ENCODE assay signal across 9 mouse cellular contexts in genomic region chr9:120302980-120303452, GRCm38 (mm10). TPM values are rescaled to one million over a fixed set of nuclear protein-coding genes. Genes with fewer than 3 reads are reported as not detected.
DNase-seq lines count a peak whose midpoint lies in the region; ATAC-seq and TF ChIP-seq lines count a peak whose summit lies in the region.
"Had no signal": no experiment of that assay in that cellular context is flagged by ENCODE, and none has a peak within 500 bp of the region (broad histone marks: within the 10 kb centered on the region; RNA-seq: fewer than 3 reads in every experiment).

No protein-coding gene starts in this region.

- H3K4me3 ChIP-seq in kidney, embryonic 14.5 days (ENCODE audit: low read length): peak overlapping the region; percentile 50
- H3K4me3 ChIP-seq in cortical plate, adult 2 months (ENCODE audit: insufficient read depth, low read length): peak overlapping the region; percentile 82
- H3K4me3 ChIP-seq in hindbrain, embryonic 14.5 days (replicated peaks; ENCODE audit: low read length): peak overlapping the region; percentile 65
- peak overlapping the region; percentile 75 for H3K4me3 ChIP-seq in midbrain, embryonic 16.5 days (ENCODE audit: low read depth, low read length)

- no peak for ATAC-seq in kidney, embryonic 14.5 days (ENCODE audit: low FRiP score, low TSS enrichment)
- 0 out of 2 replicates have a peak, but pooled peaks have one; percentile 12 for ATAC-seq in hindbrain, embryonic 14.5 days (ENCODE audit: low FRiP score)
- peak; percentile 40; the same call in 1 of the 2 replicates for ATAC-seq in midbrain, embryonic 16.5 days
- no peak for ATAC-seq in inflammation-experienced regulatory T-cells, adult 6 months
- ATAC-seq in granulocyte monocyte progenitor cell, adult 5-6 weeks (replicated peaks; ENCODE audit: poor library complexity, severe bottlenecking): no peak

- peaks cover 47% of the 10 kb centered on the region for H3K27me3 ChIP-seq in kidney, embryonic 14.5 days (ENCODE audit: control insufficient read depth, insufficient read depth, low read length)
- H3K27me3 ChIP-seq in hindbrain, embryonic 14.5 days (ENCODE audit: control insufficient read depth, insufficient read depth, low read length): peaks cover 48% of the 10 kb centered on the region
- H3K27me3 ChIP-seq in midbrain, embryonic 16.5 days (ENCODE audit: control insufficient read depth, insufficient read depth, low read depth, low read length): peaks cover 19% of the 10 kb centered on the region
- H3K27me3 ChIP-seq: CH12.LX had no signal

- no peaks in the 10 kb centered on the region for H3K36me3 ChIP-seq in kidney, embryonic 14.5 days (ENCODE audit: control insufficient read depth, insufficient read depth, low read length)
- no peaks in the 10 kb centered on the region for H3K36me3 ChIP-seq in hindbrain, embryonic 14.5 days (replicated peaks; ENCODE audit: control insufficient read depth, insufficient read depth)
- H3K36me3 ChIP-seq in midbrain, embryonic 16.5 days (ENCODE audit: control insufficient read depth, insufficient read depth, low read length): no peaks in the 10 kb centered on the region

- no peak overlapping the region for H3K27ac ChIP-seq in kidney, embryonic 14.5 days (ENCODE audit: low read depth, low read length)
- no peak overlapping the region for H3K27ac ChIP-seq in cortical plate, adult 2 months (ENCODE audit: insufficient read depth, low read length)
- H3K27ac ChIP-seq in hindbrain, embryonic 14.5 days: peak overlapping the region; percentile 74
- peak overlapping the region; percentile 65; the same call in 1 of the 2 replicates for H3K27ac ChIP-seq in midbrain, embryonic 16.5 days (ENCODE audit: low read length)

- 9% methylated on average over 19 of the region's 19 CpGs for WGBS in kidney, embryonic 14.5 days
- WGBS in hindbrain, embryonic 14.5 days: 6% methylated on average over 19 of the region's 19 CpGs
- 7% methylated on average over 19 of the region's 19 CpGs for WGBS in midbrain, embryonic 16.5 days

- DNase-seq in kidney, postnatal 36 days: no peak
- peak; percentile 43 for DNase-seq in hindbrain, embryonic 14.5 days (ENCODE audit: low spot score)
- no peak for DNase-seq in spleen, adult 12 weeks (ENCODE audit: low spot score)

- no peak for TF ChIP-seq CTCF in cortical plate, adult 2 months (IDR thresholded peaks at IDR 0.05; ENCODE audit: extremely low read depth, insufficient read depth, low read length)

- no peak overlapping the region for H3K9ac ChIP-seq in kidney, embryonic 14.5 days (ENCODE audit: low read depth, low read length)
- H3K9ac ChIP-seq in hindbrain, embryonic 14.5 days: peak overlapping the region; percentile 78
- H3K9ac ChIP-seq in midbrain, embryonic 16.5 days (ENCODE audit: low read depth, low read length): peak overlapping the region; percentile 79

- peak overlapping the region; percentile 98 for H3K4me2 ChIP-seq in kidney, embryonic 14.5 days (replicated peaks; ENCODE audit: low read depth, low read length)
- H3K4me2 ChIP-seq in hindbrain, embryonic 14.5 days (replicated peaks): peak overlapping the region; percentile 96
- H3K4me2 ChIP-seq in midbrain, embryonic 16.5 days (ENCODE audit: low read length): peak overlapping the region; percentile 95

- H3K4me1 ChIP-seq in kidney, embryonic 14.5 days (ENCODE audit: control insufficient read depth, insufficient read depth, low read length): no peaks in the 10 kb centered on the region
- 0 out of 2 replicates have a peak, but pooled peaks cover 1% of the 10 kb centered on the region for H3K4me1 ChIP-seq in cortical plate, adult 2 months (ENCODE audit: control insufficient read depth, insufficient read depth, low read length)
- H3K4me1 ChIP-seq in hindbrain, embryonic 14.5 days (replicated peaks; ENCODE audit: control insufficient read depth, insufficient read depth, low read length): peaks cover 18% of the 10 kb centered on the region; the same call in 1 of the 2 replicates
- H3K4me1 ChIP-seq in midbrain, embryonic 16.5 days (ENCODE audit: control insufficient read depth, insufficient read depth, low read length): peaks cover 11% of the 10 kb centered on the region; the same call in 1 of the 2 replicates

- TF ChIP-seq POLR2A in cortical plate, adult 2 months (IDR thresholded peaks at IDR 0.05; ENCODE audit: extremely low read depth, insufficient read depth, low read length): no peak

- H3K9me3 ChIP-seq in kidney, embryonic 14.5 days (ENCODE audit: control insufficient read depth, low read length): peaks cover 9% of the 10 kb centered on the region
- no peaks in the 10 kb centered on the region for H3K9me3 ChIP-seq in hindbrain, embryonic 14.5 days (ENCODE audit: control insufficient read depth, low read length)
- H3K9me3 ChIP-seq in midbrain, embryonic 16.5 days (replicated peaks; ENCODE audit: control insufficient read depth, low read length, poor library complexity, severe bottlenecking): no peaks in the 10 kb centered on the region

RNA-seq across cellular contexts. Expression of gene Myrip, which starts 1.7 kb away (rescaled TPM):
- polyA plus RNA-seq in kidney, embryonic 14.5 days (2014; fragmentation: Nextera tagmentation; extraction: Ambion mirVana): 0.11 and 0.26 TPM in 2 replicates
- 47.7 and 57.5 TPM in 2 replicates for polyA plus RNA-seq in cortical plate, adult 2 months (2012; rRNA removed)
- polyA plus RNA-seq in hindbrain, embryonic 14.5 days (2014; fragmentation: Nextera tagmentation; extraction: Ambion mirVana): 7.7 and 8.7 TPM in 2 replicates
- polyA plus RNA-seq in midbrain, embryonic 16.5 days (2015; fragmentation: Nextera tagmentation; extraction: Ambion mirVana): 6.0 and 6.6 TPM in 2 replicates
- not detected for polyA plus RNA-seq in inflammation-experienced regulatory T-cells, adult 6 months (2017; shearing (Covaris generic))
- total RNA-seq in granulocyte monocyte progenitor cell, adult 5-6 weeks (2014; fragmentation: Nextera tagmentation): not detected in 2 replicates
- 0.46 TPM in 1 of 2 replicates, not detected in the other for total RNA-seq in granulocyte monocyte progenitor cell, adult 5-6 weeks (2017)
- total RNA-seq: CH12.LX had no signal

Comparison
In these comparisons a context has a peak if more than half of its experiments do, and no peak if none do; other contexts are left out.
1. ATAC-seq: peak in hindbrain, embryonic 14.5 days (single experiment) and midbrain, embryonic 16.5 days (single experiment); none in kidney, embryonic 14.5 days (single experiment), inflammation-experienced regulatory T-cells, adult 6 months (single experiment) and granulocyte monocyte progenitor cell, adult 5-6 weeks (single experiment).
2. H3K27ac ChIP-seq: peak in hindbrain, embryonic 14.5 days (single experiment) and midbrain, embryonic 16.5 days (single experiment); none in kidney, embryonic 14.5 days (single experiment) and cortical plate, adult 2 months (single experiment).
3. Peak in every context shown above with its lines, with median percentiles within 50 percentile points of each other: H3K4me2 ChIP-seq and H3K4me3 ChIP-seq.